Mouse (Mus musculus) natural killer cell, adult 2 months (primary cell): Measurements from ENCODE around the gene Os9.
A peak's percentile ranks its signal among the peaks of the same experiment; 100 is the strongest.
"Not testable (repeated sequence)": the region's sequence is repeated elsewhere in the genome, so short reads cannot be mapped to it uniquely, and the experiment has no call there.

Experiments
- DNase-seq, 2 experiments: peaks; one replicate each; pipeline ENCODE4 v3.0.0; 2022; ENCODE audit warnings: low spot score in 2 of 2

Gene Os9

DNA sequence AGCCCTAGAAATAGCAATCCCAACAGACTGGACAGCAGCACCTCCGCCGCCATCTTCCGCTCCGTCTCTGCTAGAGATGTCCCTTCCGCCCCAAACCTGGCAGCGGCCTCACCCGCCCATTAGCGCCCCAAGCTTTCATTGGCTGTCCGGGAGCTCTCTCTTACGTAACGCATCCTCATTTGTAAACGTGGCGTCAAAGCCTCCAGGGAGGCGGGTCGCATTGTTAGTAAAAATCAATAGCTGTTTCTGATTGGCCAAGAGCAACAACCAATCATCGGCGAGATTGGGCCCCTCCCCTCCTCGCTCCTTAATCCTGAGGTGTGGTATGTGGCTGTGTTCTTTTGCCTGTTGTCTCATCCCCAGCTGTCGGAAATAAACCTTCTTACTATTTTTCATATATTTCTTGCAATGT lies at the start of gene Os9:
Gene Os9, minus strand, starts transcription at position 66 of the 412 bp plus-strand sequence.
- peak; percentile 94 for DNase-seq

DNA sequence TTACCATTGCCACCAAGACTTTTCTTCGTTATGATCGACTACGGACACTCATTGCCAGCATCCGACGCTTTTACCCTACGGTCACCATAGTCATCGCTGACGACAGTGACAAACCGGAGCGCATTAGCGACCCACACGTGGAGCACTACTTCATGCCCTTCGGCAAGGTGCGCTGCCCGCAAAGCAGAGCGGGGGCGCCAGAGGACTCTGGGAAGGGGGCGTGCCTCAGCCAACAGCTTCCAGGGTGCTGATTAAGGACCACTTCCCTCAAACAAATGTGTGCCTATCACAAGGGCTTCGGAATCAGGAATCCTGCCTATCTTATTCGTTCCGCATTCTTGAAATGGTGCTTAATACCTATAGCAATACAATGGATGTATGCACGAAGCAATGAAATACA lies 49.1 kb upstream of the Os9 start:
- no peak for DNase-seq

DNA sequence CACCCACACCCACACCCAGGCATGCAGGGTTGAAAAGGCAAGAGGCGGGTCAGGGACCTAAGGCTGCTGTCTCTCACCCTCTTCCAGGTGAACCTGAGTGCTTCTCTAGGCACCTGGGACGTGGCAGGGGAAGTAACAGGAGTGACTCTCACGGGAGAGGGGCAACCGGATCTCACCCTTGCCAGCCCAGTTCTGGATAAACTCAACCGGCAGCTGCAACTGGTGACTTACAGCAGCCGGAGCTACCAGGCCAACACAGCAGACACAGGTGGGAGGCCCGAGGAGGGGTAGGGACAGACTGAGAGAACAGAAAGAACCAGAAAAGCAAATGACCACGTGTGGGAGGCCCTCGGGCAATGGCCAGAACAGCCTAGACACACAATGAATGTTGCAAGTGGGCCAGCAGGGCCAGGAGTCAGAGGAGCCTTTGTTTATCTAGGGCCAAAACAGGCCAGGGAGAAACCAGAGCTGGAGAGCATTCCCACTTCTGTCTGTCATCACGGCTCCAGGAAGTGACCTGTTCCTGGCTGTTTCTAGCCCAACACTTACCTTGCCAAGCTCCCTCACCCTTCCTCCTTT lies 46.8 kb upstream of the Os9 start:
- no peak for DNase-seq

DNA sequence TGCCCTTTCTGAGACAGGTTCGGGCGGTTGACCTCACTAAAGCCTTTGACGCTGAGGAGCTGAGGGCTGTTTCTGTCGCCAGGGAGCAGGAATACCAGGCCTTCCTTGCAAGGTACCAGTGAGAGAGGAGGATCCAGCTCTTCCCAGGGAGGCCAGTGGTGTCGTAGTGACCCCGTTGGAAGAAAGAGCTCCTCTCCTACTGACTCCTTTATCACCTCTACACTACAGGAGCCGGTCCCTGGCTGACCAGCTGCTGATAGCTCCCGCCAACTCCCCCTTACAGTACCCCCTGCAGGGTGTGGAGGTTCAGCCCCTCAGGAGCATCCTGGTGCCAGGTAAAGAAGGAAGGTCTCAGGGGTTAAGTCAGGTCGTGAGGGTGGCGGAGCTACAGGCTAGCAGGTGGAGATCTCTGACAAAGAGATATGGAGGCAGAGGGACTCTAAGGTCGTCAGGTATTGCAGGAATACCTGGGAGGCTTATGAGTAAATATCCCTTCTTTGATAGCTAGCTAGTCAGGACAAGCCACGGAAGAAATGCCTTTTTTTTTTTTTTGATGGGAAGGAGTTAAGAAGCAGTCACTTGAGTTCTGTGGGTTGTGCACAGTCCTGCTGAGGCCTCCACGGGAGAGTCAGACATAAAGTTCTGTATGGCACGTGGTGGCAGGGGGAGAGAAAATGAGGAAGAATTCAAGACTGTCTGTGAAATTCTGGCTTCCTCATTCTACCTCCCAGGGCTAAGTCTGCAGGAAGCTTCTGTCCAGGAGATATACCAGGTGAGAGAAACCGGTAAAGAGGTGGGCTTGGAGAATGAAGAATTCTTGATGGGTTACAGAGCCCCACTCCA lies 46.1 kb upstream of the Os9 start:
- no peak for DNase-seq

DNA sequence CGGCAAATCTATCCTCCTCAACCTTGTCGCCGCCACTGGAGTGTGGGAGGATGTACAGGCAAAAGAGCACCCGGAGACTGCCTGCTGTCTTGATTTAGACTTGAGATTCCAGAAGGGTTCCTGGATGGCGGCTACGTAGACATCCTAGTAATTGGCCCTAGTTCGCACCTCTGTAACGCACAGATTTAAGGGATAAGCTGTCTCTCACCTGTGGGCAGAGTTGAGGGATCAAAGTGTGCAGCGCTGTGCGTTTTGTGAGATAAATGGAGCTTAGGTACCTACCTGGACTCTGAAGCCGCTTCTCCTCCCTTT lies 45.4 kb upstream of the Os9 start:
- no peak for DNase-seq

DNA sequence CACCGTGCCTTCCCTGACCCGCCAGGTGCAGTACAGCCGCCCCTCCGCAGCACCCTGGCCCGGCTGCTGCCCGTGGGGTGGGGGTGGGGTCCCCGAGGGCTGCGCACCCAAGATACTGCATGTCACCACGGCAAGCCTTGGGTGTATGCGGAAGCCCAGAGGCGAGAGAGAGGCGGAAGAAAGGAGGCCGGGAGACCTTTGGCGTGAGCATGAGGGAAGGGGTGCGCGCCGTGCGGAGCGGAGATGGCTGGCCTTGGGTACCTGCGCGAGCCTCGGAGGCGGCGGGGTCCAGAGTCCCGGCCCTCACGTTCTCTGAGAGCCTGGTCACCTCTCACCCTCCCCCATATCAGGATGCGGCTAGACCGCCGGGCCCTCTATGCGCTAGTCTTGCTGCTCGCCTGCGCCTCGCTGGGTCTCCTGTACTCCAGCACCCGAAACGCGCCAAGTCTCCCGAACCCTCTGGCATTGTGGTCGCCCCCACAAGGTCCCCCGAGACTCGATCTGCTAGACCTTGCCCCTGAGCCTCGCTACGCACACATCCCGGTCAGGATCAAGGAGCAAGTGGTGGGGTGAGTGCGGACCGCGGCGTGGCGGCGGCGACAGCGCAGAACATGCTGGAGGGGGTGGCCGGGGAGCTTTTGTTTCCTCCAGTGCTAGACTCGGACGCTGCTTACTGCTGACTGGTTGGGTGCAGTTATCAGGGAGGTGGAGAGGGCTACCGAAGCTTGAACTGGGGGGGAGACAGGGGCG lies 44.9 kb upstream of the Os9 start:
- peak; percentile 72 to 73 for DNase-seq

DNA sequence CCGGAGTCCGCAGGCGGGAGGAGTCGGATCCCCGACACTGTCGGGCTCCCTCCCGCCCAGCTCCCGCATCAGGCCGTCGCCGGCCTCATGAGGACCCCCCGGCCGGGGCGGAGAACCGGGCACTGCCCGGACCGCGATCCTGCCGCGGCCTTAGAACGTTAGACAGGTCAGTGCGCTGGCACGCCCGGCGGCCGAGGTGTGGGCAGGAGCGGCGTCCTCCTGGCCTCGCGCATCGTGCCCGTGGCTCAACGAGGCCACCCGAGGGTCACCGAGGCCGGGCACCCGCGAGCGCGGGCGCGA lies 44.4 kb upstream of the Os9 start:
- DNase-seq, result no peak

DNA sequence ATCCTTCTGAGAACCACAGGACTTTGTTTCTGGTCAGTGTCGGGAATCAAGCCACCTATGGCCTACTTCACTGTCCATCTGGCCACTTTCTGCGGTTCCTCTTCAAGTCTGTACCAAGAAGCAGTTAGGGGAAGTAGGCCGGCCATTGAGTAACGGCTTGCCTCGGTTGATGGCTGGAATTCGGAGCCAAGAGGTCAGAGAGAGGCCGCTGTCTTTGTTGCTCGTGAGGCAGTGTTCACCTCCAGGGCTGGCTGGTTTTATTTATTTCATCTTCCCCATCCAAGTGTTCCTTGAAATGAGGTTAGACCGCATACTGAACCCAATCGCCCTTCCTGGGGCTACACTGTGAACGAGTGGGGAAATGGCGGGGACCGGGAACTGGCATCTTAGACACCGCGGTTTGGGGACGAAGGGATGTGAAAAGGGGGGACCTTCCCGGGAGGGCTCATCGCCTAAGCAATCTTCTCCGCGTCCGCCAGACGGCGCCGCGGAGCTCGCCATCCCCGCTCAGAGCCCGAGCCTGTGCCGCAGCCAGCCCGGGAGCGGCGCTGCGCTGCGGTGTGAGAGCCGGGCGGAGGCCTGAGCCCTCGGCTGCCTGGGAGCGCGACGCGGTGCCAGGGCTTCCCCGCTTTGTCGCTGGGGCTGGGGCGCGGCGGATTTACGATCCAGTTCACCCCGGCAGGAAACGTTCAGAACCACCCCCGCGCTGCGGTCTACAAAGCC lies 43.9 kb upstream of the Os9 start, which contains the start of gene B4galnt1:
Gene B4galnt1, plus strand, starts transcription at position 595 of the 723 bp plus-strand sequence.
- DNase-seq, result peak; percentile 76 to 91

DNA sequence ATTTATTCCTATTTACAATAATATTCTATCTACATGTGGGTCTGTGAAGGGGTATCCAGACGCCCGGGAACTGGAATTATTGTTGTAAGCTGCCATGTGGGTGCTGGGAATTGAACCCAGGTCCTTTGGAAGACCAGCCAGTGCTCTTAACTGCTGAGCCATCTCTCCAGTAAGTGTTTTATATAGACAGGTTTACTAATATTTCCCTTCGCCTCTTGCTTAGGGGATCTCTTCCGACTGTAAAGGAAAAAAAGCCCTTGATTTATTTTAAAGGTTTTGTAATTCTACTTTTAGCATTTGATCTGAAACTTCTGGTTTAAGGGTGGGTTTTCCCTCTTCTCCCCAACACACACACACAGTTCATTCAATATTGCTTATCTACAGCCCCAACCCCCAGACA lies 43.3 kb upstream of the Os9 start:
- DNase-seq, result no peak

DNA sequence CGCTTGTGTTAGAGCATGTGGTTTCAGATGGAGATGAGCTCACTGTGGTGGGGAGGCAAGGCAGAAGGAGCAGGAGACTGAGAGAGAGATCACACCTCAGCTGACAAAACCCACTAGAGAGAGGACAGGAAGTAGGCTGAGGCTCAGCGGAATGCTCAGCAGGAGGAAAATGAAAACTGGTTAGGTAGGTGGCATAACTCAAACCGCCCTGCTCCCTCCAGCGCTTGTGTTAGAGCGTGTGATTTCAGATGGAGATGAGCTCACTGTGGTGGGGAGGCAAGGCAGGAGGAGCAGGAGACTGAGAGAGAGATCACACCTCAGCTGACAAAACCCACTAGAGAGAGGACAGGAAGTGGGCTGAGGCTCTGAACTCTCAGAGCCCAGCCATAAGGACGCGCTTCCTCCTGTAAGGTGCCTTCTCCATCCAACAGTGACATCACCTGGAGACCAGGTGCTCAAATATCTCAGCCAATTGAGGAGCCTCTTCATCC lies 41.9 kb upstream of the Os9 start:
- peak; percentile 86 to 88 for DNase-seq

DNA sequence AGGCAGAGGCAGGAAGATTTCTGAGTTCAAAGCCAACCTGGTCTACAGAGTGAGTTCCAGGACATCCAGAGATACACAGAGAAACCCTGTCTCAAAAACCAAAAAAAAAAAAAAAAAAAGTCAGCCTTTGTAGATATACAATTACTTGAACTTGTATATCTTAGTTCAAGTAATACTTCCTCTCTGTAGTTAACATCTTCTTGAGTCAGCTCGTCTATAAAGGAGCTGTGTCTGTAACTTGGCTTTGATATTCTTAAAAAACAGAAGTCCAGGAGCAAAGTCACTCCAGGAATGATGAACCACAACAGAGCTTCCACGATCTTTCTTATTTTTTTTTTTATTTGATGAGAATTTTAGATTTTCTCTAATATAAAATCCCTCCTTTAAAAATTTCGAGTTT lies 39.8 kb upstream of the Os9 start:
- DNase-seq, result no peak

DNA sequence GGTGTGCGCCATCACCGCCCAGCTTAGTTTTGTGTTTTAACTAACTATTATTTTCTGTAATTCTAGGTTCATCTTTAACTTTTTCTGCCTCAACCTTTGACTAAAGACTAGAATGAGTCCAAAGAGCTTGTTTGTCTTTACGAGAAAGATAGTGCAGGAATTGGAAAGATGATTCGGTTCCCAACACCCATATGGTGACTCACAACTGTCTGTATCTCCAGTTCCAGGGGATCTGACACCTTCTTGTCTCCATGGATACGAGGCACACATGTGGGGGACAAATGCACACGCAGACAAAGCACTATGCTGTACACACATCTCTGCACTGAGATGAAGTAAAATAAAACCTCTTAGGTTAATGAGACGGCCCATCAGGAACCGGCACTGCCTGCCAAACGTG lies 39.1 kb upstream of the Os9 start:
- DNase-seq, result no peak

DNA sequence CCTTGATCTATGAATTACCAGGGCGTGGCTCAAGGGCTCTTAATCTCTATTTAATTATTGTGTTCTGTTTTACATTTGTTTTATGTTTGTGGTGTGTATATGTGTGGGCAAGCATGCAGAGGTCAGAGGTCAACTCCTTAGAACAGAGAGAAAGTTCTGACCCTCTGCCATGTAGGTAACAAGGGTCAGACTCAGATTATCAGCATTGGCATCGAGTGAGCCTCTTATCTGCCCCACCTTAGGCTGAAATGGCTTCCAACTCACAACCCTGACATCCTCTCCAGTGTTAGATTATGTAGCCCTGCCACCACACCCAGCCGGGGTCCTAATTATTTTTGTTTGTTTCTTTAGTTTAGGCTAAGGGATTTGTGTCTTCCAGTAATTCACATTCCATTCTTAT lies 37.5 kb upstream of the Os9 start:
- no peak for DNase-seq

DNA sequence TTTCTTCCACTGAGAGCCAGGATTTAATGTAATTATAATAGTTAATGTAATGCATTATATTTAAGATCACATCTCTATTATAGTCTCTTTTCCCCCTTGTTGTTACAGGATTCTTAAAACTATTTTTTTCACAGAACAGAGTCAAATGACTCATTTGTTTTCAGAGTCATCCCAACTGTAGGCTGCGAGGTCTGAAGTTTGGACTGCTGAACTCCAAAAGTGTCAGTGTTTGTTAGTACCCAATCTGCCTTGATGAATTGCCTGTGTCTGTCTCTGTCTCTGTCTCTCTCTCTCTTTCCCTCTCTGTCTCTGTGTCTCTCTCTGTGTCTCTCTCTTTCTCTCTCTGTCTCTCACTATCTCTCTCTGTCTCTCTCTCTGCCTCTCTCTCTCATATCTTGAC lies 35.6 kb upstream of the Os9 start:
- DNase-seq, result no peak

DNA sequence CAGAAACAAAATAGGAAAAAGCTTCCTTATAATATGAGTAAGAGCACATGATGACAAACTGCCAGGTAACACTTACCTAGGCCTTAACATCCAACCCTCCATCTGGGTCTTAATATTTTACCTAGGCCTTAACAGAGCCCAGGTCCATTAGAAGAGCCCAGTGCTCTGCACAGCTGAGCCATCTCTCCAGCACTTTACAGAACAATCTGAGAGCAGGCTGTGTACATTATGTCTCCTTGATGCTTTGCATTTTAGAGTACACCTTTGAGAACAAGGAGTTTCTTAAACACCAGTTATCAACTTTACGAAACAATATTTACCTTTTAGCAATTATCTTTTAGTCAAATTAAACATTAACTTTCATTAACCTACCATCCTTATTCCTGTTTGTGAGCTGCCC lies 35.2 kb upstream of the Os9 start:
- no peak for DNase-seq

DNA sequence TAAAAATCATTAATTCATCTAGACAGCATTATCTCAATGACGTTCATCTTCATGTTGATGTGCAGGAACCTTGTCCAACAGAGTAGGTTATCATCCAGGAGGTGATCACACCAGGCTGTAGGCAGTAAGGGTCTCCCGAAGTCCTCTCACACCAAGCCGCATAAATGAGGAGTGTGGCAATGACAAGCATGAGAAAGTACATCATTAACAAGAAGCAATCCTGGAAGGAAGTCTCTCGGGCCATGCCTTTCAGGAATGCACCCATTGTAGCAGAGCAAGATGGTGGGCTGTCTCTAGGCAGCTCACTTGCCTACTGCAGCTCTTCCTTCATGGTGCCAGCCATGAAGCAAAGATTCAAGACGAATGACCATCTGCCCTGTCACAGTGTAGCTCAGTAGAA lies 33.7 kb upstream of the Os9 start:
- no peak for DNase-seq

DNA sequence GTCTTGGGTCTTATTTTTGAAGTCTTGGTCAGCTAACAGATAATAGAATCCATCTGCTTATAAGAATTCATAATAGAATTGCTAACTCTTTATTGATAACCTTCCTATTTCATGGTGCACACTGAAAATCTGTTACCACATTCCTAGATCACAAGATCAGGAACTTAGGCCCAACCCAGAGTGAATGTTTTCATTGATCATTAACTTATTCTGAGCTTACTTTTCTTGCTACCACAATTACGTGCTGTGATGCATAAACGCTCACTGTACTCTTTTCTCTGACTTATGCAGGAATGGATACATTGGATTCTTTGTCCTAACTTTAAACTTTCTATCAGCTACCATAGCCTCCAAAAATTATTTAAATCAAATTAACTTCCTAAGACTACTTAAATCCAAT lies 33.3 kb upstream of the Os9 start:
- DNase-seq, result no peak

DNA sequence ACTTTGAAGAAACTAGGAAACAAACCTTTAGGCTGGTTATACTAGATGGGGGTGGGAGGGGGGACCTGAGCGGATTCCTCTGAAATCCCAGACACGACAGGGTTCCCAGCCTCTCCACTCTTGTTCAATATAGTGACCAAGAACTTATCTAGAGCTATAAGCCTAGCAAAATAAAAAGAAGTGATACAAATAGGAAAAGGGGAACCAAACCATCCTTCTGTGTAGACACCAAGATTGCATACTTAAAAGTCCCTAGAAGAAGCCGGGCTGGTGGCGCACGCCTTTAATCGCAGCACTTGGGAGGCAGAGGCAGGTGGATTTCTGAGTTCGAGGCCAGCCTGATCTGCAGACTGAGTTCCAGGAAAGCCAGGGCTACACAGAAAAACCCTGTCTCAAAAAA lies 32.4 kb upstream of the Os9 start:
- DNase-seq, result no peak

DNA sequence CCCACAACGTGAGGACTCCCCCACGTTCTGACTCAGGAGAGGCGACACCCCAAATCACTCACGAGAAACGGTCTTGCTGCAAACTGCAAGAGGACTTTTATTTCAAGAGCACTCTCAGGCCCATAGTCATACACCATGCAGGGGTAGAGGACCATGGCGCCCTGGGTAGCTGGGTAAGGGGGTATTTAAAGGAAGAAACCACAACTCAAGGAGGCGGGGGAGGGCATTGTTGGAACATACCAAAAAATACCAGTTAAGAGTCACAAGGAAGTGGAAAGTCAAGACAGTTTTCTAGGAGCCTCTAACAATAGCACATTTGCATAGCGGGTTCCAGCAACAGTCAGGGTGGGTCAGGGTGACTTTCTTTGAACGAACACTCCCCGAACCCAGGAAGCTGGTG lies 31.6 kb upstream of the Os9 start:
- DNase-seq, result not testable (repeated sequence)

DNA sequence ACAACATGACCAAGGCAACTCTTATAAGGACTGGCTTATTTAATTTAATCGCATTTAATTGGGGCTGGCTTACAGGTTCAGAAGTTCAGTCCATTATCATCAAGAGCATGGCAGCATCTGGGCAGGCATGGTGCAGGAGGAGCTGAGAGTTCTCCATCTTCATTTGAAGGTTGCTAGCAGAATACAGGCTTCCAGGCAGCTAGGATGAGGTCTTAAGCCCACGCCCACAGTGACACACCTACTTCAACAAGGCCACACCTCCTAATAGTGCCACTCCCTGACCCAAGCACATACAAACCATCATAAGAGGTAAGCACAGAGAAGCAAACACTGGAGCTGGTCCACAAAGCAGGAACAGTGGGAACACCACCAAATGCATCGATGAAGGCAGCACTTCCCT lies 30.3 kb upstream of the Os9 start:
- DNase-seq, result peak in 1 of 2 experiments; percentile 56

DNA sequence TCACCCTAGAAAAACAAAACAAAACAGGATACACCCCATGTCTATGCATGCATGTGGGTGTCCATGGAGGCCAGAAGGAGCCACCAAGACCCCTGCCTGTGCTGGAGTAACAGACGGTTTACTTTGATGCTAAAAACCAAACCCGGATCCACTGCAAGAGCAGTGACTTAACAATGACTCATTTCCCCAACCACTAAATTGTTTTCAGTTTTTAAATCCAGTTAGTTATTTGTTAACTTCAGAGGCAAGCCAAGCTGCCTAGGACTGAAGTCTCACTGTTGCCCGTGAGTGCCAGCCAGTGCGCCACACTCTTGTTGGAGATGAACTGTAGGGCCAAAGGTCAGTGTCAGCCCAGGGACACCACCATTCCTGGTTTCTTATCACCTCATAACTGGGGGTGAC lies 29.5 kb upstream of the Os9 start:
- peak in 1 of 2 experiments; percentile 53 for DNase-seq

DNA sequence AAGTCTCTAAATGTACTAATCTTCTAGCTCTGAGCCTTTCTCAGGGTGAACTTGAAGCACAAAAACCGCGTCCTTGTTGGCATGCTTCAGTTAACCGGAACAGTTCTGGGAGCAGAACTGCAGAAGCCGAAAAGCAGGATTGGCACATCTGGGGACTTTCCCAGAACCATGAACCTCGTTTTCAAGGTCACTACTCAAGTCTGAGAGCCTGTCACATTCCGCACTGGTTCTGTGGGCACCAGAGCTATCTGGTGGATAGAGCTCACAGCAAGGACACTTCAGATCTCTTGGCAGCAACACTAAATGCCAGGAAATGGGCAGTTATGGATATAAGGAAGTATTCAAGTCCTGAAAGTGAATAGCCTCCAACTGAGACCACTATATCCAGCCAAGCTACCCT lies 26.2 kb upstream of the Os9 start:
- no peak for DNase-seq
